ENCODE assay signal across 24 mouse cellular contexts in the genomic region with DNA sequence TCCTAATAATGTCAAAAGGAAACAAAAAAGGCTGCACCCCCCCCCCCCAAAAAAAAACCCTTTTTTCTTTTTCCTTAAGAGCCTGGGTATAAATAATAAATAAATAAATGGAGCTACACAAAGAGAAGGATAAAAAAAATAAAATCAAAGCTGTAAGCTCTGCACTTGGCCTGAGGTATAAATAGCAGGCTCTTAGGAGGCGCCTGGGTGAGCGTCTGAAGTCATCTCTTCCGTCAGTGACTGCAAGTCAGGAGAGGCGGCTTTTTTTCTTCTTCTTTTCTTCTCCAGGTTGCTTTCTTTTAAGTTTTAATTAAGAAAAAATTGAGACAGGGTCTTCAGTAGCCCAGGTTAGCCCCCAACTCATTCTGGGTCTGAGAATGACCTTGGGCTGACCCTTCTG. TPM values are rescaled to one million over a fixed set of nuclear protein-coding genes. Genes with fewer than 3 reads are reported as not detected.
A peak's percentile ranks its signal among the peaks of the same experiment; 100 is the strongest.
DNase-seq lines count a peak whose midpoint lies in the region; ATAC-seq and TF ChIP-seq lines count a peak whose summit lies in the region.
"Had no signal": no experiment of that assay in that cellular context is flagged by ENCODE, and none has a peak within 500 bp of the region (broad histone marks: within the 10 kb centered on the region; RNA-seq: fewer than 3 reads in every experiment).

No protein-coding gene starts in this region.

- WGBS in forebrain, postnatal 0 days = 55% methylated on average over 4 of the region's 4 CpGs
- WGBS in forebrain, embryonic 13.5 days = 61% methylated on average over 4 of the region's 4 CpGs
- 21% methylated on average over 4 of the region's 4 CpGs for WGBS in heart, embryonic 14.5 days

- no peak for TF ChIP-seq CTCF in forebrain, postnatal 0 days (IDR thresholded peaks at IDR 0.05; ENCODE audit: low read depth)
- no peak for TF ChIP-seq CTCF in layer of hippocampus, adult 2 months (conservative IDR thresholded peaks at IDR 0.05)
- no peak for TF ChIP-seq CTCF in brain, embryonic 14.5 days (IDR thresholded peaks at IDR 0.05; ENCODE audit: borderline replicate concordance, extremely low read depth, insufficient read depth, insufficient read length)

- no peaks in the 10 kb centered on the region for H3K4me1 ChIP-seq in forebrain, postnatal 0 days (ENCODE audit: insufficient read depth)
- peaks cover 16% of the 10 kb centered on the region for H3K4me1 ChIP-seq in forebrain, embryonic 13.5 days
- peaks cover 35 to 40% of the 10 kb centered on the region in 2 experiments for H3K4me1 ChIP-seq in heart, embryonic 14.5 days (ENCODE audit: control insufficient read depth in 2 of 2, insufficient read depth in 2 of 2, low read length in 2 of 2)
- H3K4me1 ChIP-seq: intestine, embryonic 15.5 days; neural tube, embryonic 15.5 days had no signal

- DNase-seq in forebrain, postnatal 0 days = no peak
- DNase-seq in heart, postnatal 36 days = no peak
- no peak for DNase-seq in layer of hippocampus, adult 2 months (ENCODE audit: low spot score in 2 of 2)
- DNase-seq in layer of hippocampus, adult 18-20 months (ENCODE audit: low spot score in 2 of 2) = no peak
- peak; percentile 56 for DNase-seq in brain, embryonic 14.5 days (ENCODE audit: low read depth)
- DNase-seq: adrenal gland, postnatal 14 days; cerebellum, adult 9-10 months; gastrocnemius, postnatal 10 days; kidney, adult 8-10 months; kidney, postnatal 10 days; lung, adult 18-20 months; lung, postnatal 10 days; right cerebral cortex, adult 18-20 months; right cerebral cortex, postnatal 4 days; thymus, postnatal 14 days had no signal

- H3K27me3 ChIP-seq in forebrain, postnatal 0 days (ENCODE audit: insufficient read depth, low read length) = no peaks in the 10 kb centered on the region
- no peaks in the 10 kb centered on the region for H3K27me3 ChIP-seq in forebrain, embryonic 13.5 days
- H3K27me3 ChIP-seq in heart, embryonic 14.5 days (ENCODE audit: control insufficient read depth, insufficient read depth, low read length) = no peaks in the 10 kb centered on the region
- H3K27me3 ChIP-seq: intestine, embryonic 15.5 days; limb, embryonic 12.5 days; liver, embryonic 12.5 days had no signal

- TF ChIP-seq POLR2A in brain, embryonic 14.5 days (IDR thresholded peaks at IDR 0.05; ENCODE audit: borderline replicate concordance, extremely low read depth, insufficient read depth, insufficient read length, poor library complexity, severe bottlenecking) = no peak

- intact Hi-C loops in heart, postnatal 36 days (cut with DNase I) = no loop called here

- H3K9ac ChIP-seq in forebrain, postnatal 0 days = no peak overlapping the region
- no peak overlapping the region for H3K9ac ChIP-seq in forebrain, embryonic 13.5 days
- H3K9ac ChIP-seq in heart, embryonic 14.5 days (ENCODE audit: low read length) = no peak overlapping the region
- H3K9ac ChIP-seq: embryonic facial prominence, embryonic 15.5 days; intestine, embryonic 15.5 days; limb, embryonic 12.5 days; liver, embryonic 12.5 days; neural tube, embryonic 15.5 days had no signal

- H3K4me2 ChIP-seq in forebrain, postnatal 0 days (ENCODE audit: low read depth) = no peak overlapping the region
- H3K4me2 ChIP-seq in forebrain, embryonic 13.5 days = no peak overlapping the region
- peak overlapping the region; percentile 26; the same call in 1 of the 2 replicates for H3K4me2 ChIP-seq in heart, embryonic 14.5 days (ENCODE audit: low read length)
- H3K4me2 ChIP-seq: embryonic facial prominence, embryonic 15.5 days; intestine, embryonic 15.5 days; limb, embryonic 12.5 days; liver, embryonic 12.5 days; neural tube, embryonic 15.5 days had no signal

- ATAC-seq in forebrain, postnatal 0 days = no peak
- no peak for ATAC-seq in forebrain, embryonic 13.5 days
- ATAC-seq in heart, embryonic 14.5 days (ENCODE audit: insufficient number of reproducible peaks, insufficient read depth, low FRiP score, low read depth) = no peak
- ATAC-seq: CD4-positive, CD25-positive, alpha-beta regulatory T cell, adult 4 months; hindbrain, embryonic 16.5 days; intestine, embryonic 15.5 days; liver, embryonic 12.5 days had no signal

- peak overlapping the region; percentile 9; the same call in 1 of the 2 replicates for H3K27ac ChIP-seq in forebrain, postnatal 0 days (ENCODE audit: low read depth, low read length)
- no peak overlapping the region for H3K27ac ChIP-seq in forebrain, embryonic 13.5 days
- peak overlapping the region; percentile 63 to 79 for H3K27ac ChIP-seq in heart, embryonic 14.5 days (replicated peaks in 1 of 2; ENCODE audit: control insufficient read depth in 1 of 2, insufficient read depth in 1 of 2, low read depth in 2 of 2, low read length in 2 of 2)
- 0 out of 2 replicates have a peak overlapping the region, but pooled peaks have one; percentile 28 for H3K27ac ChIP-seq in layer of hippocampus, adult 2 months
- H3K27ac ChIP-seq: embryonic facial prominence, embryonic 15.5 days; intestine, embryonic 15.5 days; limb, embryonic 12.5 days; liver, embryonic 12.5 days; neural tube, embryonic 15.5 days had no signal

- H3K9me3 ChIP-seq in forebrain, postnatal 0 days (ENCODE audit: low read length) = no peaks in the 10 kb centered on the region
- H3K9me3 ChIP-seq in forebrain, embryonic 13.5 days (replicated peaks) = no peaks in the 10 kb centered on the region
- H3K9me3 ChIP-seq in heart, embryonic 14.5 days (ENCODE audit: control insufficient read depth, low read length) = no peaks in the 10 kb centered on the region
- H3K9me3 ChIP-seq: embryonic facial prominence, embryonic 15.5 days; intestine, embryonic 15.5 days; limb, embryonic 12.5 days; liver, embryonic 12.5 days; neural tube, embryonic 15.5 days had no signal

- no peak overlapping the region for H3K4me3 ChIP-seq in forebrain, postnatal 0 days (ENCODE audit: low read depth, low read length)
- no peak overlapping the region for H3K4me3 ChIP-seq in forebrain, embryonic 13.5 days
- H3K4me3 ChIP-seq in heart, embryonic 14.5 days (ENCODE audit: control insufficient read depth in 1 of 2, insufficient read depth in 1 of 2, low read depth in 1 of 2, low read length in 2 of 2) = no peak overlapping the region
- H3K4me3 ChIP-seq in layer of hippocampus, adult 2 months = no peak overlapping the region
- H3K4me3 ChIP-seq: embryonic facial prominence, embryonic 15.5 days; intestine, embryonic 15.5 days; limb, embryonic 12.5 days; liver, embryonic 12.5 days; neural tube, embryonic 15.5 days had no signal

- no peaks in the 10 kb centered on the region for H3K36me3 ChIP-seq in forebrain, postnatal 0 days (ENCODE audit: insufficient read depth)
- H3K36me3 ChIP-seq in forebrain, embryonic 13.5 days (ENCODE audit: poor library complexity, severe bottlenecking) = no peaks in the 10 kb centered on the region
- H3K36me3 ChIP-seq in heart, embryonic 14.5 days (ENCODE audit: control insufficient read depth, insufficient read depth, low read length) = peaks cover 3% of the 10 kb centered on the region; the same call in 1 of the 2 replicates
- H3K36me3 ChIP-seq: embryonic facial prominence, embryonic 15.5 days; intestine, embryonic 15.5 days; limb, embryonic 12.5 days; liver, embryonic 12.5 days; neural tube, embryonic 15.5 days had no signal

RNA-seq across cellular contexts. Expression of a gene that starts 34.4 kb away (rescaled TPM):
- 3.8 and 9.4 TPM in 2 replicates for total RNA-seq in forebrain, postnatal 0 days (2014; rRNA removed)
- polyA plus RNA-seq in forebrain, postnatal 0 days (2015; fragmentation: Nextera tagmentation; extraction: Ambion mirVana) = 2.7 and 4.3 TPM in 2 replicates
- 2.1 and 2.6 TPM in 2 replicates for polyA plus RNA-seq in forebrain, embryonic 13.5 days (2015; fragmentation: Nextera tagmentation; extraction: Ambion mirVana)
- 15.1 and 18.5 TPM in 2 replicates for polyA plus RNA-seq in heart, embryonic 14.5 days (2014; fragmentation: Nextera tagmentation; extraction: Ambion mirVana)
- 100 to 1,000 TPM; 110 to 142 TPM for total RNA-seq in heart, postnatal 36 days (2021)
- total RNA-seq in layer of hippocampus, adult 2 months (2021) = 10 to 100 TPM; 29.9 to 34.0 TPM
- 10 to 100 TPM; 28.8 to 29.5 TPM for total RNA-seq in layer of hippocampus, adult 18-20 months (2021)
- polyA plus RNA-seq in brain, embryonic 14.5 days (2012; rRNA removed) = 11.5 and 19.3 TPM in 2 replicates

RNA-seq across cellular contexts. Expression of a gene that starts 57.5 kb away (rescaled TPM):
- 1.6 and 2.1 TPM in 2 replicates for total RNA-seq in forebrain, postnatal 0 days (2014; rRNA removed)
- 1.6 and 1.7 TPM in 2 replicates for polyA plus RNA-seq in forebrain, postnatal 0 days (2015; fragmentation: Nextera tagmentation; extraction: Ambion mirVana)
- polyA plus RNA-seq in forebrain, embryonic 13.5 days (2015; fragmentation: Nextera tagmentation; extraction: Ambion mirVana) = 0.64 and 0.66 TPM in 2 replicates
- 0.80 and 1.1 TPM in 2 replicates for polyA plus RNA-seq in heart, embryonic 14.5 days (2014; fragmentation: Nextera tagmentation; extraction: Ambion mirVana)
- total RNA-seq in heart, postnatal 36 days (2021) = 1 to 10 TPM; 1.1 to 2.5 TPM
- total RNA-seq in layer of hippocampus, adult 2 months (2021) = 10 to 100 TPM; 20.9 to 26.6 TPM
- total RNA-seq in layer of hippocampus, adult 18-20 months (2021) = 10 to 100 TPM; 23.9 TPM
- polyA plus RNA-seq in brain, embryonic 14.5 days (2012; rRNA removed) = 1.3 and 1.5 TPM in 2 replicates
